Mouse (Mus musculus): ENCODE data around the gene Hnrnpab.

DNA sequence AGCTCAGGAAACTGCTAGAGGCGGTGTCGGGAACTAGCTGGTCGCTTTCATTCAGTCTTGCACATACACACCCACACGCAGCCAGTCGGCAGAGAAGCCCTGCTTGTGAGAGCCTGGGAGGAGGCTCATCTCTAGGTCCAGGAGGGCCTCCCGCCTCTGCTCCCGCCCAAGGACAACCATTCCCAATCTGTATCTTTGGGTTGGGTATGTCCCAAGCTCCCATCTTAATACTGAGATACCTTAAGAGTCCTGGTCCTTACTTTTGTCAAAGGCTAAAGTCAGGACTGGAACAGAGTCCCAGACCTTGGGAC is 43.2 kb upstream of the Hnrnpab start:
- TF ChIP-seq CTCF (conservative IDR thresholded peaks at IDR 0.05; ENCODE audit: insufficient read depth, insufficient read length, low read depth, low read length) = no peak
- TF ChIP-seq POLR2A (IDR thresholded peaks at IDR 0.05; ENCODE audit: low read depth, low read length) = no peak
